Mouse (Mus musculus) embryonic facial prominence, embryonic 14.5 days (tissue): ENCODE measurements around the gene Calm3. TPM values are rescaled to one million over a fixed set of nuclear protein-coding genes. Genes with fewer than 3 reads are reported as not detected.
"Not testable (repeated sequence)": the region's sequence is repeated elsewhere in the genome, so short reads cannot be mapped to it uniquely, and the experiment has no call there.

Source experiments
- ATAC-seq: fragments of 200-750 bp; cut with Nextera tagmentation; 2 replicates; pipeline ENCODE4 v1.8.0; 2017; ENCODE audit warnings: low read depth, moderate number of reproducible peaks, moderate TSS enrichment
- DNase-seq: peaks from one replicate; pipeline ENCODE4 v3.0.0-alpha.2; 2015; ENCODE audit warnings: low spot score
- H3K27ac ChIP-seq: fragments of 300-500 bp; sonication (generic); replicated peaks from 2 replicates; pipeline ENCODE4 v1.5.1; 2014; ENCODE audit warnings: low read depth, mild to moderate bottlenecking, low read length, moderate library complexity
- H3K27me3 ChIP-seq: fragments of 300-500 bp; sonication (generic); replicated peaks from 2 replicates; pipeline ENCODE4 v1.6.1; 2014; ENCODE audit warnings: low read length; ENCODE audit not compliant: control insufficient read depth, insufficient read depth
- H3K36me3 ChIP-seq: fragments of 300-500 bp; sonication (generic); 2 replicates; pipeline ENCODE4 v1.6.1; 2014; ENCODE audit warnings: low read length, mixed read lengths; ENCODE audit not compliant: control insufficient read depth, insufficient read depth
- H3K4me1 ChIP-seq: fragments of 300-500 bp; sonication (generic); 2 replicates; pipeline ENCODE4 v1.6.1; 2014; ENCODE audit warnings: antibody characterized with exemption, low read length; ENCODE audit not compliant: control insufficient read depth, insufficient read depth
- H3K4me2 ChIP-seq: fragments of 300-500 bp; sonication (generic); 2 replicates; pipeline ENCODE4 v1.6.1; 2014; ENCODE audit warnings: low read depth, mild to moderate bottlenecking, low read length, moderate library complexity, mixed read lengths
- H3K4me3 ChIP-seq: fragments of 300-500 bp; sonication (generic); 2 replicates; pipeline ENCODE4 v1.5.1; 2014; ENCODE audit warnings: low read depth, mild to moderate bottlenecking, low read length
- H3K9ac ChIP-seq: fragments of 300-500 bp; sonication (generic); 2 replicates; pipeline ENCODE4 v1.6.1; 2014; ENCODE audit warnings: low read depth, mild to moderate bottlenecking, low read length, moderate library complexity, mixed read lengths
- H3K9me3 ChIP-seq: fragments of 300-500 bp; sonication (generic); 2 replicates; pipeline ENCODE4 v1.6.1; 2016; ENCODE audit warnings: low read length; ENCODE audit not compliant: control insufficient read depth
- WGBS: fragments of 180-500 bp; shearing (Covaris S2); extraction: QIAGEN DNeasy Blood & Tissue Kit; methylation state at CpG from one replicate; pipeline ENCODE4 v1.1.7; 2014; 5-methylcytosine and 5-hydroxymethylcytosine counted together
- polyA plus RNA-seq: library from polyadenylated mRNA; unstranded; fragments of >200 nt; fragmentation: Nextera tagmentation; extraction: Ambion mirVana; gene quantifications from 2 replicates; pipeline ENCODE4 v1.2.1, GENCODE M21; 2014

Gene Calm3
- polyA plus RNA-seq = 164 and 189 TPM in 2 replicates

GRCm38 (mm10) chr7:16924037-16924834 is at the start of gene Calm3:
Gene Calm3, minus strand, starts transcription at chr7:16924114.
- Histone ChIP-seq H3K4me1 (peaks cover 35% of the 10 kb centered on the region), H3K36me3 (peaks cover 9% of the 10 kb centered on the region; the same call in 1 of the 2 replicates), H3K27ac (peak within 1 kb of the TSS; percentile 96), H3K9me3 (no peaks in the 10 kb centered on the region), H3K27me3 (no peaks in the 10 kb centered on the region), H3K4me2 (peak within 1 kb of the TSS; percentile 92), H3K4me3 (peak within 1 kb of the TSS; percentile 99), H3K9ac (peak within 1 kb of the TSS; percentile 97)
- WGBS = 2% methylated on average over 44 of the region's 64 CpGs
- ATAC-seq = peak; percentile 95
- DNase-seq = peak; percentile 100

GRCm38 (mm10) chr7:16971160-16971559 is 47.2 kb upstream of the Calm3 start:
- Histone ChIP-seq H3K4me3 (no peak overlapping the region), H3K9me3 (no peaks in the 10 kb centered on the region), H3K9ac (no peak overlapping the region), H3K4me2 (no peak overlapping the region), H3K27ac (no peak overlapping the region), H3K27me3 (no peaks in the 10 kb centered on the region), H3K4me1 (no peaks in the 10 kb centered on the region), H3K36me3 (no peaks in the 10 kb centered on the region)
- WGBS = 79% methylated on average over 3 of the region's 3 CpGs
- DNase-seq (no peak), ATAC-seq (no peak)

GRCm38 (mm10) chr7:16968414-16968813 is 44.5 kb upstream of the Calm3 start:
- no peak overlapping the region for H3K4me2 ChIP-seq
- H3K9ac ChIP-seq = no peak overlapping the region
- DNase-seq (no peak), ATAC-seq (no peak)
- H3K27me3 ChIP-seq = no peaks in the 10 kb centered on the region
- H3K4me3 ChIP-seq = no peak overlapping the region
- no peaks in the 10 kb centered on the region for H3K36me3 ChIP-seq
- no peak overlapping the region for H3K27ac ChIP-seq
- WGBS = 87% methylated on average over 6 of the region's 6 CpGs
- H3K9me3 ChIP-seq = no peaks in the 10 kb centered on the region
- H3K4me1 ChIP-seq = no peaks in the 10 kb centered on the region

GRCm38 (mm10) chr7:16961678-16962077 is 37.8 kb upstream of the Calm3 start:
- Histone ChIP-seq H3K4me2 (no peak overlapping the region), H3K27me3 (no peaks in the 10 kb centered on the region), H3K4me3 (no peak overlapping the region), H3K4me1 (peaks cover 5% of the 10 kb centered on the region), H3K9ac (no peak overlapping the region), H3K9me3 (no peaks in the 10 kb centered on the region), H3K36me3 (no peaks in the 10 kb centered on the region), H3K27ac (no peak overlapping the region)
- no peak for DNase-seq
- ATAC-seq = no peak
- 78% methylated on average over 5 of the region's 5 CpGs for WGBS

GRCm38 (mm10) chr7:16959539-16960187 is 35.7 kb upstream of the Calm3 start, which contains the start of gene Pnmal1:
Gene Pnmal1, plus strand, starts transcription at chr7:16959679.
- 29% methylated on average over 15 of the region's 17 CpGs for WGBS
- Histone ChIP-seq H3K36me3 (no peaks in the 10 kb centered on the region), H3K27me3 (no peaks in the 10 kb centered on the region), H3K27ac (no peak within 1 kb of the TSS), H3K9me3 (0 out of 2 replicates have a peak, but pooled peaks cover 6% of the 10 kb centered on the region), H3K9ac (no peak within 1 kb of the TSS), H3K4me3 (no peak within 1 kb of the TSS), H3K4me2 (peak within 1 kb of the TSS; percentile 16; the same call in 1 of the 2 replicates), H3K4me1 (peaks cover 5% of the 10 kb centered on the region)
- DNase-seq (peak; percentile 89), ATAC-seq (peak; percentile 86)

- H3K4me3 ChIP-seq = no peak overlapping the region
- 56% methylated on average over 15 of the region's 15 CpGs for WGBS
- no peak overlapping the region for H3K4me2 ChIP-seq
- H3K9me3 ChIP-seq = 0 out of 2 replicates have a peak, but pooled peaks cover 7% of the 10 kb centered on the region
- H3K27ac ChIP-seq = peak overlapping the region; percentile 63
- no peaks in the 10 kb centered on the region for H3K27me3 ChIP-seq
- no peaks in the 10 kb centered on the region for H3K36me3 ChIP-seq
- no peak for ATAC-seq
- H3K9ac ChIP-seq = no peak overlapping the region
- no peak for DNase-seq
- peaks cover 5% of the 10 kb centered on the region for H3K4me1 ChIP-seq
Observed at GRCm38 (mm10) chr7:16956410-16957265, 32.7 kb upstream of the Calm3 start.

GRCm38 (mm10) chr7:16955712-16956111 is 31.8 kb upstream of the Calm3 start:
- peaks cover 5% of the 10 kb centered on the region for H3K4me1 ChIP-seq
- WGBS = 66% methylated on average over 4 of the region's 4 CpGs
- no peaks in the 10 kb centered on the region for H3K36me3 ChIP-seq
- H3K27me3 ChIP-seq = no peaks in the 10 kb centered on the region
- H3K4me3 ChIP-seq = no peak overlapping the region
- ATAC-seq (no peak), DNase-seq (peak; percentile 73)
- no peak overlapping the region for H3K9ac ChIP-seq
- H3K9me3 ChIP-seq = 0 out of 2 replicates have a peak, but pooled peaks cover 7% of the 10 kb centered on the region
- no peak overlapping the region for H3K27ac ChIP-seq
- no peak overlapping the region for H3K4me2 ChIP-seq

- H3K9me3 ChIP-seq, H3K27me3 ChIP-seq, H3K9ac ChIP-seq, H3K4me2 ChIP-seq, H3K4me3 ChIP-seq, H3K36me3 ChIP-seq, H3K4me1 ChIP-seq, H3K27ac ChIP-seq, ATAC-seq, DNase-seq: not testable (repeated sequence)
- WGBS = 71% methylated on average over 2 of the region's 2 CpGs
Observed at GRCm38 (mm10) chr7:16953776-16954175, 29.9 kb upstream of the Calm3 start.
